Mouse (Mus musculus): ENCODE data around the gene Naxd. TPM values are rescaled to one million over a fixed set of nuclear protein-coding genes. Genes with fewer than 3 reads are reported as not detected.
"Not testable (repeated sequence)": the region's sequence is repeated elsewhere in the genome, so short reads cannot be mapped to it uniquely, and the experiment has no call there.

Gene Naxd
- 10 to 100 TPM; 23.8 to 29.1 (median 26.4) TPM for total RNA-seq (2022)

DNA sequence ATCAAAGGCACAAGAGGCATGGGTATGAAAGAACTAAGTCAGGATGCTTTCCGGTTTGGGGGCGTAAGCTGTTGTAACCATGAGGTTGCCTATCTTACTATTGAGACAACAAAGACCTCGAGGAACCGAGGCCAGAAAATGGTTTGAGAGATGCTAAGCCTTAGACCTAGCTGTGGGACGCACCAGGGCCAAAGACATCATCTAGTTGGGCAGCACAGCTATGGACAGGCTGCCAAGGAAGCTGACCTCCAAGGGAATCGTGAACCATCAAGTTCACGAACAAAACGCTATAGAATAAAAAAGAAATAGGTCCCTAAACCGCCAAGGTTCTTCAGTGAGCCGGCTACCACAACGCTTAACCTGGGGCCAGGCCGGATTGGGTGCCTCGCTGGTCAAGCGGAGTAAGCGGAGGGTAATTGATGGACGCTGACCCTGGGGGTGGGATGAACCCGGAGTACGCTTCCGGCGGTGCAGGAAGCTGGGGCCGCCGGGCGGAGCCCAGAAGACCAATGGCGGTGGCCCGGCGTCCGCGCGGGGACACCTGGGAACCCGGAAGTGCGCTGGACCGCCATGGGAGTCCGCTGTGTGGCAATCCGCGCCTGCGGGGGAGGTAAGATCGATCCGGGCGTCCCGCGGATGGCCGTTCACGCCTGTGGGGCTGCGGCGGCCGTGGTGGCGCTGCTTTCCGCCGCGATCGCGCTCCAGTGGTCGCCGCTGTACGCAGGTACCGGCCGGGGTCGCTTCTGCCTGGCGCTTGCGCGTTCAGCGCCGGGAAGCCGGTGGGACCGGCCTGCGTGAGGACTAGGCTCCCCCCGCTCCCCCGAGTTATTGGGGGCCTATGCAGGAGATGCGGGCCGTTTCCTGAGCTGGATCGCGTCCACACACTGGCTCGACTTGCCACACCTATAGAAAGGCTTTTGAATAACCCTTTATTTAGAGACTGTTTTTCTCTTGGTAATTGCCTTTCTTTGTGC lies at the start of gene Naxd:
Gene Naxd, plus strand, starts transcription at position 490 of the 974 bp plus-strand sequence.
- DNase-seq (ENCODE audit: low spot score in 2 of 2) = peak; percentile 80 to 88

DNA sequence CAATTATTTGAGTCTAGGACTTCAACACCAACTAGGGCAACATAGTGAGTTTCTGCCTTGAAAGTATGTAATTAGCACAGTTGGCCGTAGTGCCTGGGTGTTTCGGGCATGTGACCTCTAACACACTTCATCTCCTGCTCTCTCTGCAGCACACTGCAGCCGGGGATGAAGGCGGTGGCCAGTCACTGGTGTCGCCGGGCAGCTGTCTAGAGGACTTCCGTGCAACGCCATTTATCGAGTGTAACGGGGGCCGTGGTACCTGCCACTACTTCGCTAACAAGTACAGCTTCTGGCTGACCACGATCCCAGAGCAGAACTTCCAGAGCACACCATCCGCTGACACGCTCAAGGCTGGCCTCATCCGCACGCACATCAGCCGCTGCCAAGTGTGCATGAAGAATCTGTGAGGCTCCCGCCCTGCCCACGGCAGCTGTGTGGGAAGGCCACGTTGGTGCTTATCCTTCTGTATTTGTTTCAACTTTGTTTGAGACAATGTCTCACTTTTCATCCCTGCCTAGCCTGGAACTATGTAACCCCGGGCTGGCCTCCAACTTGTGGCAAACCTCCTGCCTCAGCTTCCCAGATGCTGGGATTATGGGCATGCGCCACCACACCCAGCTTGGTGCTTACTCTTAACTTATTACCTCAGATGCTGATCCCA lies 49.3 kb upstream of the Naxd start:
- DNase-seq (ENCODE audit: low spot score in 2 of 2) = no peak

DNA sequence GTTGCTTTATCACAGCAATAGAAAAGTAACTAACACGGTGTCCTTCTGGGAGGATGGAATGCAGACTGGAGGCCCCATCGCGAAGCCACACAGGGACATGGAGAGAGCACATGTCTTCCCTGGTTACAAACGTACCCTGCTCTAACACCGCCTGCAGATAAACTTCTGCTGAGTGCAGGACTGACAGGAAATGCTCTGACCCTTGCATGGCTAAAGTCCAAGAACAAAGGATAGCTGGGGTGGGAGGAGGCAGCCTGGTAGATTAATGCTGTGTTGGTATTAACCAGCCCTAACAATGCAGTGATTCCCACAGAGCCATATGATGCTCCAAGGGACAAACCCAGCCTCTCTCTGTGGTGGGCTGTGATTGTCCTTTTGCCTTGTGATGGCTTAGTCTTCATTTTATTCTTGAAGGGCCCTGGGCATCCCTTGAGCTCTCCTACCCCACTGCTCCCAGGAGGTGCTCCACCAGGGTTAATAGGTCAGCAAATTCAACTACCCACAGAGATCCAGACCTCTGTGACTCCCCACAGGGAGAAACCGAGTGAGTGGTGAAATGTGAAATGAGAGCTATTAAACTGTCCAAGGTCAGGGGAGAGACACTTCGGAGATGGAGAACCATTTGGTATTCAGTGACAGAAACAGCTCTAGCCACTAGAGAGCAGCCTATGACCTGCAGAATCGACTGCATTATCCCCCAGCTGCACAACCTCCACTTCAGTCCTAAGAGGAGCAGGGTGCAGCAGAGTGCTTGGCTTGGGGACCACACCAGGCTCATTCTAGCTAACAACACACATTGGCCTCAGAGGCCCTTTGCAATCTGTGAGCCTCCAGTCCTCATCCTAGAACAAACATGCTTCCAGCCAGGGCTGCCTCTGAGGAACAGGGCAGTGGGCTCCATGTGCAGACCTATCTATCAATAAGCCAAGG lies 46.9 kb upstream of the Naxd start:
- no peak for DNase-seq (ENCODE audit: low spot score in 2 of 2)

DNA sequence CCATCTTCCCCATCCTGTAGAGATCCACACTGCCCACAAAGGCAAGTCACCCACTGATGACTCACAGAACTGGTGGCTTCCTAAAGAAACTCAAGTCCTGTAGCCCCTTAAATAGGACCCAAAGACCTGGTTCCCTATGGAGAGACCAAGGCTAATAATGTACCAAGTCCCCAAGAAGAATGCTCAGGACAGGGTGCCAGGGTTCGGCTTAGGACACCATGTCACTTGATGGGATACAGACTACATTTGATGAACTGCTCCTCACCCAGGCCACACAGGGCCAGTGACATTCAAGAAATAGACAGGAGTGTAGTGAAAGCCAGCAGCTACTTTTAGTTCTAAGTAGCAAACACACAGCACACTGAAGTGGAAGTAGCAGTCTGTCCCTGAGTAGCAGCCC lies 45.2 kb upstream of the Naxd start:
- no peak for DNase-seq (ENCODE audit: low spot score in 2 of 2)

DNA sequence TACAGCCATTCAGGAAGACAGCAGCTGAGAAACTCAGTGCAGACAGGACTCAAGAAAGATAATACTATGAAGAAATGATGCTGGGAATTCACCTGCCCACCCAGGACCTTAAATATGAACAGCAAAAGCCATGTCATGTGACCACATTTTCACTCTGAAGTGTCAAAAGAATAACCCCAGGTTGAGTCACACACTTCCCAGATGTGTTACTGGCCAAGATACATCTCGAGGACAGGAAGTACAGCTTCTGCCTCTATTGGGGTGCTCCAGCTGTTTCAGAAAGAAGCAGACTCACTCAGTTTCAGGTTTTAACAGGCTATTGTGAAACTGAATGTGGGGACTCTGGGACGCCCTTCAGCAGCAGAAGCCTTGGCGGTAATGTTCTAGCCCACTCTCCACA lies 44.7 kb upstream of the Naxd start:
- DNase-seq (ENCODE audit: low spot score in 2 of 2) = no peak

DNA sequence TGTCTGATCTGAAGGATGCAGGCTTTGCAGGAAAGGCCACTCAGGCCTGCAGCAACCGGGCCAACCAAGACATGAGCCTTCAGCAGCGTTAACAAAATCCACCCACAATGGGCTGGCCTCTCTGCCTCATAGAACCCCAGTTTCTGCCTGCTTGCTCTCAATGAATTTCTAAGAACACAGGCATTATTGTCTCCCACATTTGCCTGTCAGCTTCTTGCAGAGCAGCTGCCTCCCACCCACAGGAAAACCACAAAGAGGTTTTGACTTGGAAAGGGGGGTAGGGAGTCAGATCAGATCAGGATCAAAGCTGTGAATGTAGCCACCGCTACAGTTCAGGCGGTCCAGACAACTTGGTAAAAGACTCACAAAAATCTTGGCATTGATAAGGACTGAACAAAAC lies 44.3 kb upstream of the Naxd start:
- DNase-seq (ENCODE audit: low spot score in 2 of 2) = no peak

DNA sequence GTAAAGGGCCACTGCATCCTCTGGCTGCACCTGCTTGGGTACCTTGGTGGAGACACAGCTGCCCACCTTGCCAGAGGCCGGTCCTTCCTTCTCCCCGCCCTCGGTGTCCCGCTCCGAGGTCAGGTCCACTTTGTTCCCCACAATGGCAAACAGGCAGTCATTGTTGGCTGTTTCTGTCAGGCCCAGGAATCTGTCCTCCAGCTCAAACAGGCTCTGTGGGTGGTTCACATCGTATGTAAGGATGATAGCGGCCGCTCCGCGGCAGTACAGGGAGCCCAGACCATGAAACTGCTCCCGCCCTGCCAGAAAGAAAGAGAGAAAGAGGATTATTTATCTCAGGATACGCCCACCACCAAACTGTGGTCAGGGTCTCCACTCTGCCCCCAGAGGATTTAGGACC lies 43.1 kb upstream of the Naxd start:
- no peak for DNase-seq (ENCODE audit: low spot score in 2 of 2)

DNA sequence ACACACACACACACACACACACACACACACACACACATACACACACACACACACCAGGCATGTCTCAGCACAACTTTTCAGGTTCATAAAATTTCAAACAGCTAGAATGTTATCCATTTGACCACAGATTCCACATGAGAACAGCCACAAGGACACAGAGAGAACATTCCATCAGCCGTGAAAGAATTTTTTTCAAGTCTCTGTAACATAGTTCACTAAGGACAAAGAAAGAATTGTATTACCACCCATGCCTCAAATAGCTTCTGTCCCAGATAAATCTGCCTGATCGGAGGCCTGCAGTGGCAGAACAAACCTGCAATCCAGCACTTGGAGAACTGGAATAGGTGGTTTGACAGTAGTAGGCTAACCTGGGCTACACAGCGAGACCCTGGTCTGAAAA lies 40.0 kb upstream of the Naxd start:
- DNase-seq (ENCODE audit: low spot score in 2 of 2) = no peak

DNA sequence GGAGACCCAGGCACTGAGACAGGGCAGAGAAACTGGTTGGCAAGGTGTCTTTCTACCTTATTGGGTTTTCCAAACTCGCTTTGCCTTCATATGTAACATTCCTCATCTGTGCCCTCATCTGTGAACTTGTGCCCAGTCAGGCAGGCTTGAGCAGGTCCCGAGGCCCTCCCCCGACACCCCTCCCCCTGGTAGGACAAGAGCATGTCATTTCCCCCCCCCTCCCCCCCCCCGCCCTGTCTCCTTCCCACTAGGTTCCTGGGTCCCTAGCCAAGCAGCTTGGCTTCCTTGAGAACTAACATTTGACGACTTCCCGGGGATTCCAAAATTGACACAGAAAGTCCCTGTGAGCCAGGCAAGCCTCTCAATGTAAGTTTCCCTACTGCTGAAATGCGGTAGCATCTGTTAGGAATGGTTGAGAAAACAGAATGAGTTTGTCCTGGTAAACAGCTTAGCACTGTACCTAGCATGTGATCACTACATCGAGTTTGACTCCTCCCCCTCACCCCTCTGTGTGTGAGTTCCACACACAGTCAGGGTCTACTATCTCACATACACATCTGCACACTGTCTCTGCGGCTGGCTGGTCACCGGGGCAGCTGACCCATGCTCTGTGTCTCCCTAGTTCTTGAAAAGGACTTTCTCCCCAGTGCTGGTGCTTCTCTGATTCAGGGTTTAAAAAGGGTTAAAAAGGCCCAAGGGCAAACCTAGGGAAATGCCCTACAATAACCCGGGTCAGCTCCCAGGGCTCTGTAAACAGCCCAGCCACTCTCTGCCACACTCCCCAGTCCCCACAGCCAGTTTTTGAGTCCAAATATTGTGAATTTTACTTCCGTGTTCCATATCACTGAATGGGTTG lies 39.1 kb upstream of the Naxd start:
- DNase-seq (ENCODE audit: low spot score in 2 of 2) = no peak

DNA sequence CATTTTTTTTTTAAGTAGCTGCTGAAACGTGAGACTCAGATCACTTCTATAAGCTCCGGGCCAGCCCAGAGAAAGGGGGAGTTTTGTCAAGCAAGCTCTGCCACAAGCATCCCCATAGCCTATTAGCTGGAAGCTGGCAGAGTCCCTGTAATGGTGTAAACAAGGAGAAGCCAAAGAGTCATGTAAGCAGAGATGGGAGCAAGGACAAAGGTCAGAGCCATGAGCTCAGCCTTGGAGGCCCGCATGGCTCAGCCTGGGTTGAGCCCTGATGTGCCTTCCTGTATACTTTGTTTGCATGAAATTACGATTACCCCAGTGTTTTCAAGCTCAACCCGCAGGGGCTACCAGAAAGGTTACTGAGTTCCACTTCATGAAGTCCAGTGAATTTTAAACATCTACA lies 38.3 kb upstream of the Naxd start:
- DNase-seq (ENCODE audit: low spot score in 2 of 2) = no peak

DNA sequence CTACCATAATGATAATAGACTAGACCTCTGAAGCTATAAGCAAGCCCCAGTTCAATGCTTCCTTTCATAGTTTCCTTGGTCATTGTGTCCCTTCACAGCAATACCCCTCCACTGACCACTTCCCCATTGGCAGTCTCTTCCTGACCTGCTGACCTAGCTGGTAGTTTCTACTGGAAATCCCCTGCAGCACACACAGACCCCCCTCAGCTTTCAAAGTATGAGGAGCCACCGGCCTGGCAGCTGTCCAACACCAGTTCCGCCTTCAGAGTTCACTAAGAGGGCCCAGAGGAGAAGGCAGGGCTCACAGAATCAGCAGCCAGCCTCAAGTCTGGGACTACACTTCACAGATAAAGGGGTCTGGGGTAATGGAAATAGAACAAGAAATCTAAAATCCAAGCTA lies 36.4 kb upstream of the Naxd start:
- DNase-seq (ENCODE audit: low spot score in 2 of 2) = no peak

DNA sequence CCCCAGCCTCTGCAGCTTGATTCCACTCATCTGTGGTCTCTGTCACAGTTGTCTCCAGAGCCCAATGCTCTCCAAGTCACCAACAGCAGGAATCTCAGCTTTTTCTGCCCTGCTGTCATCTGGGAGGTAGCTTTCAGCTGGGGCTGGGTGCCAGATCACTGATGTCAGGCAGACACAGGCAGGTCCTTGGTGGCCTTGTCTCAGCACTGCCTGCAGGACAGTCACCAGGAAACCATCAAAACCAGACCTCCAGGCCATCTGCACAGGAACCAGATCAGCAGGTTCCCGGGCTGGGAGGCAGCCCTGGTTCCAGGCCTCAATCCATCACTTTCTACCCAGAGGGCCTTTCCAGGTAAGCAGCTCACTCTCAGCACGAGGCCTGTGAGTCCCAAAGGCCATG lies 35.5 kb upstream of the Naxd start:
- DNase-seq (ENCODE audit: low spot score in 2 of 2) = no peak

DNA sequence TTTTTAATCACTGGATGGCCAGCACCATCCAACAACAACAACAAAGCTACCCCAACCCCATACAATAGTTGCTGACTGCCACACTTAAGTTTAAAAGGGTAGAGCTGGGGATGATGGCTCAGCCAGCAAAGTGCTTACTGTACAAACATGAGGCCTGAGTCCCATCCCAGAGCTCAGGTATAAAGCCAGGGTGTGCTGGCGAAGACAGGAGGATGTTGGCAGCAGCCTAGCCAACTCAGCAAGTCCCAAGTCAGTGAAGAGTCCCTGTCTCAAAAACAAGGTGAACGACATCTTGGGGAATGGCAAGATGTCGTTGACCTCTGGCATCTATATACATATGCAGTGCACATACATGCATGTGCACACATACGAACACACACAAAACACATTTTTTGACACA lies 34.7 kb upstream of the Naxd start:
- no peak for DNase-seq (ENCODE audit: low spot score in 2 of 2)

DNA sequence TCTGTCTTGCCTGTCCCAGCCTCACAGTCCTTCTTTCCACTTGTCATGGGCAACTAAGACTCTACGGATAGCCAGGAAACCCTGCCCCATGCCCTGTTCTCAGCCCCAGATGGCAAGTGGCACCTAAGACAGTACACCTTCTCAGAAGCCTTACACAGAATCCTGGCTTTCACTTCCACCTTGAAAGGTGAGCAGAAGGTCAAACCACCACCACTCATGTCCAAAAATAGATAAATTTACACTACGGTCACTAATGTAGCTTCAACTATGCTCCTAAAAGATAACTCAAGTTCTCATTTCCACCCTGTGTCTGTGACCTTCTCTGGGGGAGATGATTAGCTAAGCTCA lies 33.8 kb upstream of the Naxd start:
- no peak for DNase-seq (ENCODE audit: low spot score in 2 of 2)

DNA sequence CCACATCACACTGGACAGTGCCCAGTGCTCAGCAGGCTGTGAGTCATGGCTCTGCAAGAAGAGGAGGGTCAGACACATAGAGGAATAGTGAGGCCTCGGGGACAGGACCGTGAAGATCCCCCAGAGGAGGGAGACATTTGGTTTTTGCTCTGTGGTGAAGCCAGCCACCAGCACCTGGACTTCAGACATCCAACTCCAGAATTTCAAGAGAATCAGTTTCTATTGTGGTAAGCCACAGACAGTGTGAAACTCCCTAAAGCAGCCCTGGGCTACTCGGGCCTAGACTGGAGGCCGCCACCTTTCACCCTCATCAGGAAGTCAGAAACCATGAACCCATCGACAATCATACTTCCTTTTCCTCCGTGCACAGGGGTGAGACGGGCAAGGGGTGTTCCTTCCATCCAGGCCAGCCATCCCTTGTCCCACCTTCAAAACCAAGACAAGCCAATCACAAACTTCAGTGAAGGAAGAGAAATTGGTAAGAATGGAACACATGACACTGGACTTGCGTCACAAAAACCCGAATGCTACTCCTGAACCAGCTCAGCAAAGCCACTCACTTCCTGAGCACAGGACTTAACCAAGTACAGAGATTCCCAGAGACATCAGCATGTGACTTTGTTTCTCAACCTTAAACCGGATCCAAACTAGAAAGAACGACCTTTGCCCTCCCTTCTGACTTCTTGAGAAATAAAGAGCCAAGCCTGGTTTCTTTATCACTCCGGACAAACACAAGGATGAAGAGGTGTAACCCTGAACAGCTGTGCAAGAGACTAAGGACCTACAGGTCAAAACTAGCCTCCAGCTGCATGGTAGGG lies 33.2 kb upstream of the Naxd start:
- DNase-seq (ENCODE audit: low spot score in 2 of 2) = no peak

DNA sequence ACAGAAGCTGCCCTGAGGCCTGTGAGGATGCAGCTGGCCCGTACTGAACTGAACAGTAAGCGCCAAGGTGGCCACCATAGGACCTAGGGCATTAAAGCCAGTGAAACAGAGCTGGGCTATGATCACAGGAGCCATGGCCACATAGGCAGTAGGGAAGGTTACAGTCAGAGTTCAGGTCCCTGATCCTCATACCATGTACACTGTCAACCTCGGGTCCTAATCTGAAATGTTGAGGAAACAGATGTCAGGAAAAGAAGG lies 32.7 kb upstream of the Naxd start:
- no peak for DNase-seq (ENCODE audit: low spot score in 2 of 2)

DNA sequence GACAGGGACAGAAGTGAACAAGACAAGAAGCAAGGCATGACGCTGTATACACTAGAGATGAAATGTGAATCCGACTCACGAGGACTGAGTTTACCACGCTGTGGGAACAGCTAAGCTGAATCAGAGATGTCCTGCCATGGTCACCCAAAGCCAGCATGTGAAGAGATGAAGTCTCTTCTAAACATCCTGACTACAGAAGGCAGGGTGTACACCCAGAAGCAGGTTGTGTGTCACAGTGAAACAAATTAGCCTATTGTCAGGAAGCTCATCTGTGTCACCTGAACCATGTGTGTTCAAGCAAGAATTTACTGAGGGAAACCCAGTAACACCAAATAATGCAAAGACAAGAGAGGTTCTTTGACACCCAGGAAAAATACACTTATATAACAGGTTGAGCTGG lies 31.7 kb upstream of the Naxd start:
- no peak for DNase-seq (ENCODE audit: low spot score in 2 of 2)

DNA sequence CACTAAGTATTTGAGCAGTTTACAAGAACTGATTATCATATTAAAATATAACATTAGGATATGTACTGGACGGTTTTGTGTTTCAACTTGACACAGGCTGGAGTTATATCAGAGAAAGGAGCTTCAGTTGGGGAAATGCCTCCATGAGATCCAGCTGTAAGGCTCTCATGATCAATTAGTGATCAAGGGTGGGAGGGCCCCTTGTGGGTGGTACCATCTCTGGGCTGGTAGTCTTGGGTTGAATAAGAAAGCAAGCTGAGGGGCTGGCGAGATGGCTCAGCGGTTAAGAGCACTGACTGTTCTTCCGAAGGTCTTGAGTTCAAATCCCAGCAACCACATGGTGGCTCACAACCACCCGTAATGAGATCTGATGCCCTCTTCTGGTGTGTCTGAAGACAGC lies 30.8 kb upstream of the Naxd start:
- DNase-seq (ENCODE audit: low spot score in 2 of 2) = not testable (repeated sequence)

DNA sequence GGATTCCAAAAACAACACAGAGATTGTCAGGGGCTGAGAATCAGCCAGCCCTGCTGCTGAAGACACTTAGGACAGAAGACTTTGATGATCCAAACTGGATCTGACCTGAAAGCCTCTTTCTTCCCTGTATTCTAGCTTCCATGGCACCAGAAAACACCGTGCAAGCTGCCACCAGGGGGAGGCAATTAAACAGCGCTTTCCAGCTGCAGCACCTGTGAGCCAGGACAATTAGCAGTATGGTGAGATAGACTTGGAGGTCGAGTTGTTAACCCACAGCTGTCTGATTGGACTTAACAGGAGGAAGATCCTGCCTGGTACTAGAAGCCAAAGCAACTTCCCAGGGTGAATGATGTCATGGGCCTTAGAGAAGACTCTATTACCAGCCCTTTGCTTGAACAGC lies 28.2 kb upstream of the Naxd start:
- no peak for DNase-seq (ENCODE audit: low spot score in 2 of 2)

DNA sequence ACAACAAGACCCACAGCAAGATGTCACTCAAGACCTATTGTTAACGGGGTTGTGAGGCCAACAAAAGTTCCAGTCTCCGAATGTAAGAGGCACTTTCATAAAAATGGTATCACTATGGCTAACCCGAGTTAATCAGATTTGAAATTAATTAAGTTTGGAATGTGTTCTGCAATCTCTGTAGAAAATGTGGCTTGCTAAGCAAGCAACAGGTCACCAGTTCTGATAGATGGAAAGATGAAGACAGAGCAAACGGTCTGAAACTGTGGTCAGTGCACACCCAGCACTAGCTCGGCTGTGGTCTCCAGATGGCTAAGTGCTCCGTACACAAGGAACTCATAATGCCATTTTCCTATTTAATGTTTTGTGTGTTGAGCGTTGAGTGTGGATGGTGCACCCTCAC lies 26.6 kb upstream of the Naxd start:
- no peak for DNase-seq (ENCODE audit: low spot score in 2 of 2)

Data from gastrocnemius, adult 8-10 months (tissue).